Mouse (Mus musculus) adrenal gland, adult 2 months (tissue): ENCODE measurements around the gene Denr. TPM values are rescaled to one million over a fixed set of nuclear protein-coding genes. Genes with fewer than 3 reads are reported as not detected.

Source experiments
- DNase-seq: peaks from one replicate; pipeline ENCODE4 v3.0.0; 2021
- polyA plus RNA-seq: library from polyadenylated mRNA; depleted of rRNA; stranded (reverse); fragments of >200 nt; gene quantifications from 2 replicates; pipeline ENCODE4 v1.2.3, GENCODE M21; 2012; rRNA removed
- total RNA-seq, 2 experiments: library from RNA; stranded (reverse); gene quantifications; 2 replicates each; pipeline ENCODE4 v1.2.3; 2021

Denr gene
- total and polyA plus RNA-seq, 3 experiments: 7.8 to 93.0 (median 80.5) TPM

DNA sequence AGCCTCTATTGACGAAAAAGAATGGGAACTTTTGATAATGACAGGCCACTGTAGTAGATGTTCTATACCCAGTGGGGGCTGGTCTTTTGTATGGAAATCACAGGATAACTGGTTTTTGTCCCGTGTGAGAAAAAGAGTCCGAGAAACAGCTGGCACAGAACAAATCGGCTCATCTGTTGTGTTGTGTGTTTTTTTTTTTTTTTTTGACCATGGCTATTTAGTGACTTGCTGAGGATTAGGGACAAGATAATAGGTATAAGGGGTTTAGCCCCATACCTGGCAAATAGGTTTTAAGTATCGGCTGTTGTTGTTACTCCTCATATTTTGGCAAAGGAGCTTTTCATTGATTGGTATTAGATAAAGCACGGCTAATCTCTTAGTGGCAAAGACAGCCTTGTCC, 65.5 kb downstream of the Denr start:
- no peak for DNase-seq

DNA sequence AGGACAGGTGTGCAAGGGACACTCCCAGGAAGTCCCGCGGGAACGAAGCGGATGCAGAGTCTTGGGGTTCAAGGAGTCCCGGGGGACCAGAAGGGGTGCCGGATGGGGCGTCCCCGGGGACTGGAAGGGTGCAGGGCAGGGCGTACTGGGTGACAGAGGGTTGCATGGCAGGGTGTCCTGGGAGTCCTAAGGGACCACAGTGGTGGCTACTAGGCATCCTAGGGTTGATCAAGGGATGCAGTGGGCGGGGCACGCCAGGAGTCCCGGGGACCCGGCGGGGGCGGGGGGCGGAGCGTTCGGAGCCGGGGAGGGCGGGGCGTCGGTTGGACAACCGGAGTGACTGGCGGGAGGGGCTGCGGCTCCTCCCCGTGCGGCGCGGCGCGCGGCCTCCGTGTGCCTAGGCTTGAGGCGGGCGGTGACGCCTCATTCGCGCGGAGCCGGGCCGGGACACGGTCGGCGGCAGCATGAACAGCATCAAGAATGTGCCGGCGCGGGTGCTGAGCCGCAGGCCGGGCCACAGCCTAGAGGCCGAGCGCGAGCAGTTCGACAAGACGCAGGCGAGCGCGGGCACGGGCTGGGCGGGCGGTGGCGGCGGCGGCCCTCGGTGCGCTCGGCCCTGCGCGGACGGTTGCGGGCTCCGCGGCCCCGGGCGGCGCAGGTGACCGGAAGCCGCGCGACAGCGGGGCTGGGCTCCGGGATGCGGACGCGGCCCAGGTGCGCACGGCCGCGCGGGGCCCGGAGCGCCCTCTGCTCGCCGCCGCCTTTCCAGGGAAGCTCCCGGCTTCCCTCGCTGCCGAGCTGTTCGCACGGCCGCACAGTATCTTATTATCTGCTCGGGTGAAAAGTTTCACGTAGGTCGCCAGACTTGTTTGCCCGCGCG, 66.6 kb downstream of the Denr start, which contains the start of gene Hip1r:
TSS of gene Hip1r (plus strand) at position 330 of the 880 bp plus-strand sequence.
- peak; percentile 92 for DNase-seq

DNA sequence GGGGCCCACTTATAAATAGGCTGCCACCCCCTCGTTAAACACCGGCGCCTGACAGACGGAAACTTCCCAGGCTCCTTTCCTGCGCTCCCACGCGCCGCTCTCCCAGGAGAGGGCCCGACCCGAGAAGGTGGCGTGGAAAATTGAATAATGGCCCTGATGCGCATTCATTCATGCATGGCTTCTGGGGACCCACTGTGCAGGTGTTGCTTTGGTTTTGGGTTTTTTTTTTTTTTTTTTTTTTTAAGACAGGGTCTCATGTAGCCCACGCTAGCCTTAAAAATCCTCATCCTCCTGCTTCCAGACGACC, 67.2 kb downstream of the Denr start:
- no peak for DNase-seq

DNA sequence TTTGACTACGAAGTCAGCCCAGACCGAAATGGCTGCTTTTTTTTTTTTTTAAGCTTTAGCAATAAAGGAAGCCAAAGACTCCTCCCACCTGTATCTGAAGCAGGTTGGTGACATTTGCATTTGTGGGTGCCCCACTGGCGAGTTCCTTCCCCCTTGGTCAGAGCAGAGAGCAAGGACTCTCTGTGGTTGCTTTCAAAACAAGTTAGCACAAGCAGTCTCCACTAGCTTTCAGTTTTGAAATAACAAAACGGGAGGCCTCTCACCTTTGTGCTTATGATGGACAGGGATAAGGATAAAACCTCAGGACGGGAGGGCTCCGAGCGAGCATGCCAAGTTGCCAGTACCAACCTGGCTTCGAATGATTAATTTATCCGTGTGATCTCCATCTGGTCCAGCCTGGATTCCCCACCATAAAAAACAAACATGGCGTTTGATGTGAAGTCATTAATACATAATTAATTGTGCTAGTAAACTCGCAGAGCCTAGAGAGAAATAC, 67.7 kb downstream of the Denr start:
- no peak for DNase-seq

DNA sequence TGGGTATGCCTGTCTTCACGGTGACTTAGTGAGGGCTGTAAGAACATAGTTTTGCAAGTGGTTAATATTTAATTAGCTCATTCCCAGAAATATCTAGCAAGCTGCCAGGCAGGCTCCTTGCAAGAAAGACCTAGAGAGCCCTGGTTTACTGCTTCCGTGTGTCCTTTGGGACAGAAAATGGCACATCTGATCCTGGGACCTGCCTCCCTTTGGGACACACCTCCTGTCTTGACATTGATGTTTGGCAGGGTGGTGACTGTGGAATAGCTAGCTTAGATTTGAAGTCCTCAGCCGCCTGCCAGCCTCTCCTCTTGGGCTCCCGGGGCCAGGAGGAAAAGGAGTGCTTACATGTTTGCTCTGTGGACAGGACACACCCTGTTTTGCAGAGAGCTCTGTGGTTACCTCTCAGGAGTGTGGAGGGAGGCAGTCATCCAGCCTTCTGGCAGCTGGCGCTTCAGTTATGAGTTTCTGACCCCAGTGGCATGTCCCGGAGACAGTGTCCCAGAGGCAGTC, 68.7 kb downstream of the Denr start:
- no peak for DNase-seq

DNA sequence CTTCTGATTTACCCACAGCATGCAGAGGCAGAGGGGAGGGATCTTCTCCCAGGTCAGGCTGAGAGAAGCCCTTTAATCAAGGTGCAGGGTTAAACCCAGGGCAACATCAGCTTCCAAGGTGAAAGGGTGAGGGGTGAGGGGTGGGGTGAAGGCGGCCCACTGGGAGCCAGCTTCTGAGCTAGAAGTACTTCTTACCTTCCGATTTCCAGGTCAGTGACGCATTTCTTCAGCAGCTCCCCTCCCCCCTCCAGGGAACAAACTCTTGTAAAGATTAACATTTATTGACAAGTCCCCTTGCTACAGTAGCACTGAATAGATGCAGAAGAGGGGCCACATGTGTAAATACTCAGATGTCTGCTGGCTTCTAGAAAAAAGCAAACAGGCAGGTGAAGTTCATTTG, 70.3 kb downstream of the Denr start:
- no peak for DNase-seq

DNA sequence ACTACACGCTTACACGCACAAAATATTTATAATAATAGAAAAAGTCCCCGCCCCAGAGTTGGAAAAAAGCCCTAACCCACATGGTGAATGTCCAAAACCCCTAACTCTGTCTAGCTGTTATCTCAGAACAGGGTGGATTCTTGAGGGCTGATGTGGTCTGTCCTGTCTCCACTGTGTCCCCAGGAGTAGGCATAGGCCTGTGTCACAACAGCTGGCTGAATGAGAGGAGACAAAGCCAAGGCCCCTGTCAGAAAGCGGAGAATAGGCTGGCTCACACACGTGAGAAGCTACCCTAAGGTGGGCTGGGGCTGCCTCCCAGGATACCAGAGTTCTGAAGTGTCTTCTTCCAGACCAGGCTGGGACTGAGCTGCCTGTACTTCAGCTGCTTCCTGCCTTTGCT, 71.2 kb downstream of the Denr start:
- no peak for DNase-seq

Other genes starting within 250 kb of the Denr start
- 10 to 100 TPM; 82.3 TPM for gene Clip1, start 222.6 kb upstream of the Denr start, total RNA-seq
- 19.4 and 32.0 TPM in 2 replicates for gene Clip1, start 222.6 kb upstream of the Denr start, polyA plus RNA-seq
- gene Zcchc8, start 186.1 kb upstream of the Denr start, total RNA-seq: 10 to 100 TPM; 40.6 to 43.1 TPM
- gene Zcchc8, start 186.1 kb upstream of the Denr start, polyA plus RNA-seq: 21.3 and 21.7 TPM in 2 replicates
- 10 to 100 TPM; 60.9 to 83.0 TPM for gene Rsrc2, start 157.8 kb upstream of the Denr start, total RNA-seq
- 5.0 and 5.2 TPM in 2 replicates for gene Rsrc2, start 157.8 kb upstream of the Denr start, polyA plus RNA-seq
- under 1 TPM; 0.38 to 0.61 TPM for gene Kntc1, start 157.5 kb upstream of the Denr start, total RNA-seq
- 0.30 and 0.90 TPM in 2 replicates for gene Kntc1, start 157.5 kb upstream of the Denr start, polyA plus RNA-seq
- 1 to 10 TPM; 2.1 to 7.9 TPM for gene Hcar2, start 41.7 kb upstream of the Denr start, total RNA-seq
- 2.8 and 8.9 TPM in 2 replicates for gene Hcar2, start 41.7 kb upstream of the Denr start, polyA plus RNA-seq
- 10 to 100 TPM in 1 of 2 experiments, 1 to 10 TPM in 1; 6.1 to 26.6 TPM for gene Hcar1, start 27.2 kb upstream of the Denr start, total RNA-seq
- 13.9 and 25.3 TPM in 2 replicates for gene Hcar1, start 27.2 kb upstream of the Denr start, polyA plus RNA-seq
- gene Gm43518, start 20.2 kb downstream of the Denr start, total RNA-seq: 1 to 10 TPM; 1.9 to 2.0 TPM
- gene Gm43518, start 20.2 kb downstream of the Denr start, polyA plus RNA-seq: not detected in 2 replicates
- gene Ccdc62, start 23.5 kb downstream of the Denr start, total RNA-seq: 1 to 10 TPM; 2.4 to 5.7 TPM
- 2.4 and 3.2 TPM in 2 replicates for gene Ccdc62, start 23.5 kb downstream of the Denr start, polyA plus RNA-seq
- gene Hip1r, start 66.5 kb downstream of the Denr start, total RNA-seq: 10 to 100 TPM; 16.4 to 19.3 TPM
- gene Hip1r, start 66.5 kb downstream of the Denr start, polyA plus RNA-seq: 6.5 and 10.4 TPM in 2 replicates
- 100 to 1,000 TPM in 1 of 2 experiments, 10 to 100 TPM in 1; 65.8 to 146 TPM for gene Vps37b, start 125.1 kb downstream of the Denr start, total RNA-seq
- gene Vps37b, start 125.1 kb downstream of the Denr start, polyA plus RNA-seq: 198 and 208 TPM in 2 replicates
- gene Abcb9, start 188.6 kb downstream of the Denr start, total RNA-seq: 10 to 100 TPM in 1 of 2 experiments, 1 to 10 TPM in 1; 9.9 to 16.0 TPM
- 14.8 and 15.4 TPM in 2 replicates for gene Abcb9, start 188.6 kb downstream of the Denr start, polyA plus RNA-seq
- 10 to 100 TPM; 28.9 to 49.2 TPM for gene Ogfod2, start 205.1 kb downstream of the Denr start, total RNA-seq
- gene Ogfod2, start 205.1 kb downstream of the Denr start, polyA plus RNA-seq: 177 and 230 TPM in 2 replicates
- gene Arl6ip4, start 208.9 kb downstream of the Denr start, total RNA-seq: 10 to 100 TPM; 40.0 to 56.3 TPM
- 18.8 and 28.8 TPM in 2 replicates for gene Arl6ip4, start 208.9 kb downstream of the Denr start, polyA plus RNA-seq